Mouse (Mus musculus): Measurements from ENCODE around the gene Ankrd9. TPM values are rescaled to one million over a fixed set of nuclear protein-coding genes. Genes with fewer than 3 reads are reported as not detected.

Ankrd9 gene
- total RNA-seq, 2 experiments from 2014 or later: 9.7 to 9.9 TPM

DNA sequence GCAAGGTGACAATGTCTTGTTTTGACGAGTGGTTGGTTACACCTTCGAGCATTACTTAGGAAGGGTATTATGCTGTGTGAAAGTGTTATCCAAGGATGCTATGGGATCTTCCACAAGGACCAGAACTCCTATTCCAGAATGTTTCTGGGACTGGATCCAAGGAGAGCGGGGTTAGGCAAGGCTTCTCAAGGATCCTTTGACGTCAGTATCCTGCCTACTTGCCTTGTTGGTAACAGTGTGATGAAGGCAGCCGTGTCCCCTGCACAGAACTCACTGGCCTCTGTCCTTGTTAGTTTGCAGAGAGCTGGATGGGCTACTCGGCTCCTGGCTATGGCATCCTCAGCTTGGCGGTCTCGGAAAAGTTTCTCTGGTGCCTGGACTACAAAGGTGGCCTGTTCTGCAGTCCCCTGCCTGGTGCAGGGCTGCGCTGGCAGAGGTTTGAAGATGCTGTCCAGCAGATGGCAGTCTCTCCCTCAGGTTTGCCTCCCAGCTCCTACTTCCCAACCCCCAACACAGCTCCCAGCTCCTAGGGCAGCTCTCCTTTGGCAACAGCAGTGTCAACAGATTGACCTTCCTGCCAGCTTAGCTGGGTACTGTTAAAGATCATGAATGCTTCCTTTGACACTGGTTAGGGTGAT lies 42.7 kb downstream of the Ankrd9 start:
- peak; percentile 81 to 90 for DNase-seq (ENCODE audit: extremely low spot score in 1 of 2, low spot score in 2 of 2)
- intact Hi-C loops (cut with DNase I): loop anchor here (1.0 kb wide), 1 partner anchor 56 kb away; no protein-coding TSS in a partner anchor

DNA sequence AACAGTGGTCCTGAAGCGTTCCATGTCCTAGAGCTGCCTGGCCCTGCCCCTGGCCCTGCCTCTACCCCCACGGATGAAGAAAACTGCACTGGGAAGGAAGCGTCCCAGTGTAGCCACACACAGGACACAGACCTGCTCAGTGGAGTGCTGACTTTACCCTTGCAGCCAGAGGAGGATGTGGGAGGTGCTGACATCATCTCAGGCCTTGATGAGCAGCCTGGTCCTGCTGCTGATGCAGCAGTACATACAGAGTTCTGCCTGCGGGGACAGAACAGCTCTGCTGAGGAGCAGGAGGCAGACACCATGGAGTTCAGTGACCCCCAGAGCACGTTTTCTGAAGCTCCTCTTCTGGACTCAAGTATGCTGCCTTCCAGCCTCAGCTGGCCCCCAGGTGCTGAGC lies 46.0 kb downstream of the Ankrd9 start:
- no peak for DNase-seq (ENCODE audit: extremely low spot score in 1 of 2, low spot score in 2 of 2)
- intact Hi-C loops (cut with DNase I): no loop called here

Other genes starting within 250 kb of the Ankrd9 start
- gene Wdr20, start 241.1 kb downstream of the Ankrd9 start, total RNA-seq (2021): 10 to 100 TPM; 34.6 to 35.9 TPM
- 10 to 100 TPM; 11.9 to 13.5 TPM for gene Mok, start 138.1 kb downstream of the Ankrd9 start, total RNA-seq (2021)
- 1 to 10 TPM; 8.6 to 8.9 TPM for gene Zfp839, start 128.8 kb downstream of the Ankrd9 start, total RNA-seq (2021)
- 100 to 1,000 TPM in 1 of 2 experiments, 10 to 100 TPM in 1; 89.1 to 106 TPM for gene Cinp, start 89.9 kb downstream of the Ankrd9 start, total RNA-seq (2021)
- 10 to 100 TPM; 35.1 to 36.2 TPM for gene Tecpr2, start 89.8 kb downstream of the Ankrd9 start, total RNA-seq (2021)
- gene Rcor1, start 60.3 kb upstream of the Ankrd9 start, total RNA-seq (2021): 10 to 100 TPM; 18.0 to 18.3 TPM
- 10 to 100 TPM; 70.2 to 71.9 TPM for gene Traf3, start 187.3 kb upstream of the Ankrd9 start, total RNA-seq (2021)
- gene 4930595D18Rik, start 205.5 kb upstream of the Ankrd9 start, total RNA-seq (2021): not detected